8 mouse cellular contexts compared by ENCODE assay signal in genomic region chr4:57781994-57782393, GRCm38 (mm10).
DNase-seq lines count a peak whose midpoint lies in the region; ATAC-seq and TF ChIP-seq lines count a peak whose summit lies in the region.

No protein-coding gene starts in this region.

- H3K9ac ChIP-seq in ES-E14 (ENCODE audit: insufficient read depth, low read depth, low read length, poor library complexity, severe bottlenecking): peak overlapping the region; percentile 45; the same call in 1 of the 2 replicates
- peak overlapping the region; percentile 47 for H3K9ac ChIP-seq in forebrain, embryonic 14.5 days (ENCODE audit: low read length)

- peaks cover 0 to 3% of the 10 kb centered on the region in 2 experiments; a peak in 1 of 4 replicates for H3K4me1 ChIP-seq in ES-E14 (ENCODE audit: control insufficient read depth in 2 of 2, insufficient read depth in 2 of 2, low read length in 2 of 2, poor library complexity in 1 of 2)
- H3K4me1 ChIP-seq in forebrain, embryonic 14.5 days (ENCODE audit: control insufficient read depth, insufficient read depth, low read length): peaks cover 17% of the 10 kb centered on the region
- peaks cover 20% of the 10 kb centered on the region for H3K4me1 ChIP-seq in megakaryocyte, embryonic 14.5 days

- peak; percentile 76 for DNase-seq in ES-E14 (ENCODE audit: low read depth, low spot score)
- peak; percentile 89 for DNase-seq in adrenal gland, postnatal 14 days
- DNase-seq in forebrain, embryonic 14.5 days (ENCODE audit: low spot score): peak; percentile 67
- peak; percentile 77 for DNase-seq in heart, postnatal 4 days
- DNase-seq in left cerebral cortex, postnatal 25 days (ENCODE audit: low spot score in 2 of 2): peak; percentile 39 to 42
- peak; percentile 47 for DNase-seq in right cerebral cortex, postnatal 4 days
- peak; percentile 83 for DNase-seq in yolk sac, embryonic 10.5 days (ENCODE audit: low spot score)

- H3K27me3 ChIP-seq in forebrain, embryonic 14.5 days (replicated peaks; ENCODE audit: control insufficient read depth, insufficient read depth, low read length): peaks cover 3% of the 10 kb centered on the region; the same call in 1 of the 2 replicates
- H3K27me3 ChIP-seq in megakaryocyte, embryonic 14.5 days (replicated peaks): peaks cover 38% of the 10 kb centered on the region

- peak; percentile 88 for ATAC-seq in forebrain, embryonic 14.5 days

- WGBS in forebrain, embryonic 14.5 days: 1% methylated on average over 26 of the region's 26 CpGs

- no peak overlapping the region; the same call in 1 of the 2 replicates for H3K27ac ChIP-seq in ES-E14 (ENCODE audit: insufficient read depth, low read depth, low read length, poor library complexity, severe bottlenecking)
- no peak overlapping the region for H3K27ac ChIP-seq in forebrain, embryonic 14.5 days (ENCODE audit: low read depth, low read length)

- no peaks in the 10 kb centered on the region for H3K36me3 ChIP-seq in ES-E14 (ENCODE audit: control insufficient read depth, insufficient read depth, low read length, poor library complexity, severe bottlenecking)
- H3K36me3 ChIP-seq in forebrain, embryonic 14.5 days (ENCODE audit: control insufficient read depth, insufficient read depth, low read length): no peaks in the 10 kb centered on the region
- no peaks in the 10 kb centered on the region for H3K36me3 ChIP-seq in megakaryocyte, embryonic 14.5 days (replicated peaks; ENCODE audit: low read length)

- peak overlapping the region; percentile 73 for H3K4me2 ChIP-seq in forebrain, embryonic 14.5 days (ENCODE audit: low read length)

- H3K4me3 ChIP-seq in ES-E14 (ENCODE audit: insufficient read depth in 1 of 2, low read depth in 1 of 2, low read length in 2 of 2, poor library complexity in 1 of 2, severe bottlenecking in 1 of 2): peak overlapping the region; percentile 29 to 68
- peak overlapping the region; percentile 34 for H3K4me3 ChIP-seq in forebrain, embryonic 14.5 days (ENCODE audit: low read depth, low read length)
- peak overlapping the region; percentile 91 for H3K4me3 ChIP-seq in megakaryocyte, embryonic 14.5 days (replicated peaks)

- intact Hi-C loops in left cerebral cortex, postnatal 25 days (cut with DNase I): no loop called here

- H3K9me3 ChIP-seq in ES-E14 (ENCODE audit: control insufficient read depth, insufficient read depth, low read depth, low read length): no peaks in the 10 kb centered on the region
- H3K9me3 ChIP-seq in forebrain, embryonic 14.5 days (replicated peaks; ENCODE audit: control insufficient read depth, low read length): no peaks in the 10 kb centered on the region
- no peaks in the 10 kb centered on the region for H3K9me3 ChIP-seq in megakaryocyte, embryonic 14.5 days

- in situ Hi-C loops in ES-E14 (cut with MboI; ENCODE audit: low sequenced_read_pairs in 2 of 2, unreplicated experiment in 2 of 2): no loop called here

TF ChIP-seq in ES-E14, 5 proteins besides CTCF, POLR2A, EP300 and RAD21:
- TF ChIP-seq ZC3H11A (IDR thresholded peaks at IDR 0.05; ENCODE audit: borderline replicate concordance, low read depth, low read length) (no peak), MAFK (IDR thresholded peaks at IDR 0.05; ENCODE audit: insufficient read depth, low read depth, low read length) (no peak), CHD2 (IDR thresholded peaks at IDR 0.05; ENCODE audit: low read depth, low read length) (no peak), ZNF384 (IDR thresholded peaks at IDR 0.05; ENCODE audit: low read depth, low read length) (no peak), HCFC1 (IDR thresholded peaks at IDR 0.05; ENCODE audit: borderline replicate concordance, insufficient read depth, low read length) (no peak)

Comparison
In these comparisons a context has a peak if more than half of its experiments do, and no peak if none do; other contexts are left out.
1. H3K4me3 ChIP-seq: peak in every context shown above with its lines; median percentile 91 in megakaryocyte, embryonic 14.5 days; 48 in ES-E14; 34 in forebrain, embryonic 14.5 days.